Mouse (Mus musculus): Measurements from ENCODE around the gene Ephb3. TPM values are rescaled to one million over a fixed set of nuclear protein-coding genes. Genes with fewer than 3 reads are reported as not detected.

Ephb3 gene
- polyA plus RNA-seq, 1 experiment from 2014 or later: 33.2 TPM

GRCm38 (mm10) chr16:21195260-21195866 is 9.2 kb upstream of the Ephb3 start:
- Histone ChIP-seq H3K4me1 (ENCODE audit: insufficient read depth) (peaks cover 3% of the 10 kb centered on the region; the same call in 1 of the 2 replicates), H3K27ac (ENCODE audit: low read depth) (no peak overlapping the region), H3K9ac (no peak overlapping the region), H3K27me3 (ENCODE audit: insufficient read depth, low read length) (no peaks in the 10 kb centered on the region), H3K9me3 (ENCODE audit: low read depth, low read length) (no peaks in the 10 kb centered on the region), H3K36me3 (ENCODE audit: insufficient read depth) (no peaks in the 10 kb centered on the region), H3K4me2 (no peak overlapping the region), H3K4me3 (ENCODE audit: low read depth, low read length) (no peak overlapping the region)
- ATAC-seq (ENCODE audit: insufficient read depth) (no peak), DNase-seq (no peak)
- WGBS: 55% methylated on average over 8 of the region's 8 CpGs
- no peak for TF ChIP-seq CTCF (IDR thresholded peaks at IDR 0.05; ENCODE audit: low read depth)

- Histone ChIP-seq H3K36me3 (ENCODE audit: insufficient read depth) (no peaks in the 10 kb centered on the region), H3K9me3 (ENCODE audit: low read depth, low read length) (no peaks in the 10 kb centered on the region), H3K4me1 (ENCODE audit: insufficient read depth) (peaks cover 3% of the 10 kb centered on the region; the same call in 1 of the 2 replicates), H3K9ac (no peak overlapping the region), H3K27me3 (ENCODE audit: insufficient read depth, low read length) (no peaks in the 10 kb centered on the region), H3K4me3 (ENCODE audit: low read depth, low read length) (no peak overlapping the region), H3K27ac (ENCODE audit: low read depth) (no peak overlapping the region), H3K4me2 (no peak overlapping the region)
- TF ChIP-seq CTCF (IDR thresholded peaks at IDR 0.05; ENCODE audit: low read depth): no peak
- WGBS: 80% methylated on average over 3 of the region's 3 CpGs
- DNase-seq (no peak), ATAC-seq (ENCODE audit: insufficient read depth) (no peak)
Observed at GRCm38 (mm10) chr16:21196576-21196975, 8.0 kb upstream of the Ephb3 start.

GRCm38 (mm10) chr16:21197542-21197941 is 7.0 kb upstream of the Ephb3 start:
- no peak overlapping the region for H3K9ac ChIP-seq
- no peak overlapping the region for H3K4me2 ChIP-seq
- no peaks in the 10 kb centered on the region for H3K9me3 ChIP-seq (ENCODE audit: low read depth, low read length)
- peaks cover 3% of the 10 kb centered on the region; the same call in 1 of the 2 replicates for H3K4me1 ChIP-seq (ENCODE audit: insufficient read depth)
- TF ChIP-seq CTCF (IDR thresholded peaks at IDR 0.05; ENCODE audit: low read depth): no peak
- H3K27ac ChIP-seq (ENCODE audit: low read depth): no peak overlapping the region
- no peaks in the 10 kb centered on the region for H3K36me3 ChIP-seq (ENCODE audit: insufficient read depth)
- no peak overlapping the region for H3K4me3 ChIP-seq (ENCODE audit: low read depth, low read length)
- ATAC-seq (ENCODE audit: insufficient read depth): no peak
- H3K27me3 ChIP-seq (ENCODE audit: insufficient read depth, low read length): no peaks in the 10 kb centered on the region
- WGBS: 70% methylated on average over 4 of the region's 4 CpGs
- no peak for DNase-seq

GRCm38 (mm10) chr16:21198006-21198405 is 6.5 kb upstream of the Ephb3 start:
- Histone ChIP-seq H3K4me3 (ENCODE audit: low read depth, low read length) (no peak overlapping the region), H3K36me3 (ENCODE audit: insufficient read depth) (no peaks in the 10 kb centered on the region), H3K27ac (ENCODE audit: low read depth) (no peak overlapping the region), H3K27me3 (ENCODE audit: insufficient read depth, low read length) (no peaks in the 10 kb centered on the region), H3K4me2 (no peak overlapping the region), H3K9ac (no peak overlapping the region), H3K9me3 (ENCODE audit: low read depth, low read length) (no peaks in the 10 kb centered on the region), H3K4me1 (ENCODE audit: insufficient read depth) (peaks cover 3% of the 10 kb centered on the region; the same call in 1 of the 2 replicates)
- DNase-seq (no peak), ATAC-seq (ENCODE audit: insufficient read depth) (no peak)
- TF ChIP-seq CTCF (IDR thresholded peaks at IDR 0.05; ENCODE audit: low read depth): no peak
- WGBS: 87% methylated on average over 7 of the region's 7 CpGs

GRCm38 (mm10) chr16:21198529-21198928 is 6.0 kb upstream of the Ephb3 start:
- no peak overlapping the region for H3K4me3 ChIP-seq (ENCODE audit: low read depth, low read length)
- no peaks in the 10 kb centered on the region for H3K9me3 ChIP-seq (ENCODE audit: low read depth, low read length)
- peak; percentile 48 for DNase-seq
- WGBS: 5% methylated on average over 1 of the region's 1 CpGs
- no peak overlapping the region for H3K4me2 ChIP-seq
- peak; percentile 68 for TF ChIP-seq CTCF (IDR thresholded peaks at IDR 0.05; ENCODE audit: low read depth)
- no peaks in the 10 kb centered on the region for H3K36me3 ChIP-seq (ENCODE audit: insufficient read depth)
- H3K27ac ChIP-seq (ENCODE audit: low read depth): no peak overlapping the region
- no peaks in the 10 kb centered on the region for H3K27me3 ChIP-seq (ENCODE audit: insufficient read depth, low read length)
- ATAC-seq (ENCODE audit: insufficient read depth): no peak
- H3K9ac ChIP-seq: no peak overlapping the region
- no peaks in the 10 kb centered on the region for H3K4me1 ChIP-seq (ENCODE audit: insufficient read depth)

- H3K9ac ChIP-seq: no peak overlapping the region
- no peak overlapping the region for H3K4me3 ChIP-seq (ENCODE audit: low read depth, low read length)
- H3K4me1 ChIP-seq (ENCODE audit: insufficient read depth): no peaks in the 10 kb centered on the region
- WGBS: 59% methylated on average over 8 of the region's 8 CpGs
- H3K9me3 ChIP-seq (ENCODE audit: low read depth, low read length): no peaks in the 10 kb centered on the region
- H3K4me2 ChIP-seq: no peak overlapping the region
- ATAC-seq (ENCODE audit: insufficient read depth): no peak
- TF ChIP-seq CTCF (IDR thresholded peaks at IDR 0.05; ENCODE audit: low read depth): no peak
- H3K36me3 ChIP-seq (ENCODE audit: insufficient read depth): no peaks in the 10 kb centered on the region
- no peak for DNase-seq
- no peaks in the 10 kb centered on the region for H3K27me3 ChIP-seq (ENCODE audit: insufficient read depth, low read length)
- no peak overlapping the region for H3K27ac ChIP-seq (ENCODE audit: low read depth)
Observed at GRCm38 (mm10) chr16:21199426-21199825, 5.1 kb upstream of the Ephb3 start.

GRCm38 (mm10) chr16:21202731-21203130 is 1.8 kb upstream of the Ephb3 start:
- no peaks in the 10 kb centered on the region for H3K9me3 ChIP-seq (ENCODE audit: low read depth, low read length)
- H3K27me3 ChIP-seq (ENCODE audit: insufficient read depth, low read length): no peaks in the 10 kb centered on the region
- no peak overlapping the region for H3K9ac ChIP-seq
- peaks cover 13% of the 10 kb centered on the region; the same call in 1 of the 2 replicates for H3K4me1 ChIP-seq (ENCODE audit: insufficient read depth)
- no peak overlapping the region for H3K4me2 ChIP-seq
- H3K4me3 ChIP-seq (ENCODE audit: low read depth, low read length): no peak overlapping the region
- TF ChIP-seq CTCF (IDR thresholded peaks at IDR 0.05; ENCODE audit: low read depth): no peak
- no peak overlapping the region for H3K27ac ChIP-seq (ENCODE audit: low read depth)
- no peaks in the 10 kb centered on the region for H3K36me3 ChIP-seq (ENCODE audit: insufficient read depth)
- WGBS: 72% methylated on average over 4 of the region's 4 CpGs
- DNase-seq (no peak), ATAC-seq (ENCODE audit: insufficient read depth) (no peak)

Data from lung, embryonic 14.5 days (tissue).